Mouse (Mus musculus): ENCODE measurements around the gene Larp1. TPM values are rescaled to one million over a fixed set of nuclear protein-coding genes. Genes with fewer than 3 reads are reported as not detected.

The Larp1 gene
- total and polyA plus RNA-seq, 2 experiments from 2014 or later: 15.7 to 51.8 TPM

DNA sequence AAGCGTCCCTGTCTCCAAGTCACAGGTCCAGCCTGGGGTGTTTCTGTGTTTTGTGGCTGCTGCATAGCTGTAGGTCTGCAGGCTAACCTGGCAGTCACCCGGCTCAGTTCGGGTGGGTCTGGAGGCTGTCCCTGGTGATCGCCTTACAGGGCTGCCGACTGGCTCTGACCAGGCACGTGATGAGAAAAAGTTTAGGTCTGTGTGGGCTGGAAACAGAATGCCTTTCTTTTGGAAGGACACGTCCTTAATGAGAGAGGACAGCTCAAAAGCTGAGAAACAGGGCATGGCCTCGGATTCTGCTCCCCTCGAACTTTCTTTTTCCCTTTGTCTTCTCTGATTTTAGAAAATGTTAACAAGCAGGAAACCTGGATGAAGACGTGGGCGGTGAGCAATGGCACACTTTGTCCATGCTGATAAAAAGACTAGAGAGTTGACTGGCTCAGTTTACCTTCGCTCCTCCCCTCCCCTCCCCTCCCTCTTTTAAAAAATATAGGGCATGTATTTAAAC lies 84.2 kb downstream of the Larp1 start, which contains the start of gene Gm12248:
Gene Gm12248 (minus strand): TSS at position 114 of the 508 bp plus-strand sequence.
- H3K4me1 ChIP-seq (ENCODE audit: insufficient read depth, low read length): no peaks in the 10 kb centered on the region
- 26% methylated on average over 12 of the region's 12 CpGs for WGBS
- no peak within 1 kb of the TSS for H3K9ac ChIP-seq (replicated peaks; ENCODE audit: low read length, poor library complexity, severe bottlenecking)
- H3K9me3 ChIP-seq (ENCODE audit: low read length): no peaks in the 10 kb centered on the region
- DNase-seq (ENCODE audit: low spot score) (no peak), ATAC-seq (ENCODE audit: low FRiP score) (no peak)
- H3K36me3 ChIP-seq (ENCODE audit: insufficient read depth, low read length): no peaks in the 10 kb centered on the region
- no peak within 1 kb of the TSS for H3K27ac ChIP-seq (ENCODE audit: low read depth, low read length)
- no peak within 1 kb of the TSS for H3K4me2 ChIP-seq (ENCODE audit: low read depth, low read length, poor library complexity, severe bottlenecking)
- no peak within 1 kb of the TSS for H3K4me3 ChIP-seq (ENCODE audit: low read depth, low read length)
- H3K27me3 ChIP-seq (ENCODE audit: insufficient read depth, low read length): no peaks in the 10 kb centered on the region
- no peak for TF ChIP-seq CTCF (IDR thresholded peaks at IDR 0.05)

DNA sequence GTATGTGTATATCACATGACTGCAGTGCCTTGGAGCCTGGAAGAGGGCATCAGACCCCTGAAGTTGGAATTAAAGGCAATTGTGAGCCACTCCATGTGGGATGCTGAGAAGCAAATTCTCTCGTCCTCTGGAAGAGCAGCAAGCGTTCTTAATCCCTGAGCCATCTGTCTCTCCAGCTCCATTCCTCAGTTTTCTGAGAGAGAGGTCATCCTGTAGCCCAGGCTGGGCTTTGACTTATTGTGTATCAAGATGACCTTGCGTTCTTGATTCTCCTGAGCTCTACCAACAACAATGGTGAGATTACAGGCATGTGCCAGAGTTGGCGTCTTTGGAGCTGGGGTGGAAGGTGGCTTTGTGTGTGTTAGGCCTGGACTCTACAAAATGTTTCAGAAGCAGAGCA lies 85.9 kb downstream of the Larp1 start:
- no peak overlapping the region for H3K27ac ChIP-seq (ENCODE audit: low read depth, low read length)
- no peak overlapping the region for H3K9ac ChIP-seq (replicated peaks; ENCODE audit: low read length, poor library complexity, severe bottlenecking)
- DNase-seq (ENCODE audit: low spot score) (no peak), ATAC-seq (ENCODE audit: low FRiP score) (no peak)
- no peak for TF ChIP-seq CTCF (IDR thresholded peaks at IDR 0.05)
- no peaks in the 10 kb centered on the region for H3K36me3 ChIP-seq (ENCODE audit: insufficient read depth, low read length)
- H3K27me3 ChIP-seq (ENCODE audit: insufficient read depth, low read length): peaks cover 7% of the 10 kb centered on the region; the same call in 1 of the 2 replicates
- H3K4me2 ChIP-seq (ENCODE audit: low read depth, low read length, poor library complexity, severe bottlenecking): no peak overlapping the region
- no peak overlapping the region for H3K4me3 ChIP-seq (ENCODE audit: low read depth, low read length)
- 39% methylated on average over 4 of the region's 4 CpGs for WGBS
- H3K4me1 ChIP-seq (ENCODE audit: insufficient read depth, low read length): no peaks in the 10 kb centered on the region
- H3K9me3 ChIP-seq (ENCODE audit: low read length): no peaks in the 10 kb centered on the region

DNA sequence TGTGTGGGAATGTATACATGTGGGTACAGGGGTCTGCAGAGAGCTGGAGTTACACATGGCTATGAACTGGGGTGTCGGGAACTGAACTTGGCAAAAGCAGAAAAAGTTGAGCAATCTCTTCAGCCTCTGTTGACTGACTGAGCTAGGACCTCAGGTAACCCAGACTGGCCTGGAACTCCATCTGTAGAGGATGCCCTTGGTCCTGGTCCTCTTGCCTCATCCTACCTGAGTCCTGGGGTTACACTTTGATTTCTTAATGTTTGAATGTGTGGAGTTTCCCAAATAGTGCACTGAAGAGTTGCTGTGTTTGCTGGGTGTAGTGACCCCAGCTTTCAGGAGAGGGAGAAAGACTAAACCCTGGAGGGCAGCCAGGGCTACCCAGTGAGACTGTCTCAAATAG lies 86.7 kb downstream of the Larp1 start:
- no peak overlapping the region for H3K4me2 ChIP-seq (ENCODE audit: low read depth, low read length, poor library complexity, severe bottlenecking)
- no peak for TF ChIP-seq CTCF (IDR thresholded peaks at IDR 0.05)
- H3K9me3 ChIP-seq (ENCODE audit: low read length): no peaks in the 10 kb centered on the region
- DNase-seq (ENCODE audit: low spot score): no peak
- H3K4me3 ChIP-seq (ENCODE audit: low read depth, low read length): no peak overlapping the region
- ATAC-seq (ENCODE audit: low FRiP score): no peak
- H3K27me3 ChIP-seq (ENCODE audit: insufficient read depth, low read length): peaks cover 7% of the 10 kb centered on the region; the same call in 1 of the 2 replicates
- H3K36me3 ChIP-seq (ENCODE audit: insufficient read depth, low read length): no peaks in the 10 kb centered on the region
- H3K4me1 ChIP-seq (ENCODE audit: insufficient read depth, low read length): no peaks in the 10 kb centered on the region
- WGBS: 95% methylated on average over 1 of the region's 1 CpGs
- no peak overlapping the region for H3K27ac ChIP-seq (ENCODE audit: low read depth, low read length)
- no peak overlapping the region for H3K9ac ChIP-seq (replicated peaks; ENCODE audit: low read length, poor library complexity, severe bottlenecking)

- DNase-seq (ENCODE audit: low spot score) (no peak), ATAC-seq (ENCODE audit: low FRiP score) (no peak)
- Histone ChIP-seq H3K4me2 (ENCODE audit: low read depth, low read length, poor library complexity, severe bottlenecking) (no peak overlapping the region), H3K4me3 (ENCODE audit: low read depth, low read length) (no peak overlapping the region), H3K4me1 (ENCODE audit: insufficient read depth, low read length) (no peaks in the 10 kb centered on the region), H3K9ac (replicated peaks; ENCODE audit: low read length, poor library complexity, severe bottlenecking) (no peak overlapping the region), H3K27me3 (ENCODE audit: insufficient read depth, low read length) (peaks cover 7% of the 10 kb centered on the region; the same call in 1 of the 2 replicates), H3K9me3 (ENCODE audit: low read length) (no peaks in the 10 kb centered on the region), H3K36me3 (ENCODE audit: insufficient read depth, low read length) (no peaks in the 10 kb centered on the region), H3K27ac (ENCODE audit: low read depth, low read length) (no peak overlapping the region)
- 86% methylated on average over 5 of the region's 5 CpGs for WGBS
- no peak for TF ChIP-seq CTCF (IDR thresholded peaks at IDR 0.05)
Measured at GRCm38 (mm10) chr11:58096160-58096559, 87.3 kb downstream of the Larp1 start.

DNA sequence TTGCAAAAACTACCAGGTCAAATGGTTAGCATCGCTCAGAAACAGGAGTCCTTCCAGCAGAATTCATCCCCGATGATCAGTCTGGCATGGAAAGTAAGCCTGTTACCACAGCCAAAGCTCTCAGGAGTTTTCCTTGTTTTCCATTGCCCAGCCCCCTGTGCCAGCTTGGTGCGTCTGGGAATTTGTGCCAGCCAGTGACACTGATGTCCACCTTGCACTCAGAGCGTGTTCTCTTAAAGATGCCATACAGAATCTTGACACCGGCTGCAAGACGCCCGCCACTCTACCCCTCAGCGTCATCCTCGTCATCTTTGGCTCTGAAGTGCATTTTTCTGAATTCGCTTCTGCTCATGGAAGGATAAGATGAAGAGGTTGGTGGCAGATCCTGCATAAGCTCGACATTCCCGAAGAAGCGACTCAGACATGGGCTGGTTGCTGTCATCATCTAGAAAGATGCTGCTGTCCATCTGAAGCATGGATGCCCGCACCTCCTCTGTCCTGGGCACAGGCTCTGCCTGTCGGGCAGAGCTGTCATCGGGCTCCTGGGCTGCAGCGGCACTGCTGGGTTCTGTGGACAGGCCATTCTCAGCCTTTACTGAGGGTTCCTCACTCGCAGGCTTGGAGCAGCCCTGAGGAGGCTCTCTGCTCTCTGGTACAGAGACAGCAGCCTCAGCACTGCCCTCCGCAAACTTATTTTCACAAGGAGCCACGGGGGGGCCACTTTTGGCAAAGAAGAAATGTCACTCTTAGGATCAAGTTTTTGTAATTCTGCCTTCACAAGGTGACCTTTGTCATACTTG lies 88.2 kb downstream of the Larp1 start:
- Histone ChIP-seq H3K9ac (replicated peaks; ENCODE audit: low read length, poor library complexity, severe bottlenecking) (no peak overlapping the region), H3K4me1 (ENCODE audit: insufficient read depth, low read length) (no peaks in the 10 kb centered on the region), H3K27ac (ENCODE audit: low read depth, low read length) (no peak overlapping the region), H3K4me2 (ENCODE audit: low read depth, low read length, poor library complexity, severe bottlenecking) (no peak overlapping the region), H3K27me3 (ENCODE audit: insufficient read depth, low read length) (peaks cover 7% of the 10 kb centered on the region; the same call in 1 of the 2 replicates), H3K36me3 (ENCODE audit: insufficient read depth, low read length) (no peaks in the 10 kb centered on the region), H3K4me3 (ENCODE audit: low read depth, low read length) (peak overlapping the region; percentile 29), H3K9me3 (ENCODE audit: low read length) (no peaks in the 10 kb centered on the region)
- no peak for ATAC-seq (ENCODE audit: low FRiP score)
- TF ChIP-seq CTCF (IDR thresholded peaks at IDR 0.05): no peak
- DNase-seq (ENCODE audit: low spot score): no peak
- WGBS: 42% methylated on average over 20 of the region's 20 CpGs
